Mouse (Mus musculus) embryonic facial prominence, embryonic 12.5 days (tissue): ENCODE data around the gene Sfrp4. TPM values are rescaled to one million over a fixed set of nuclear protein-coding genes. Genes with fewer than 3 reads are reported as not detected.
"Not testable (repeated sequence)": the region's sequence is repeated elsewhere in the genome, so short reads cannot be mapped to it uniquely, and the experiment has no call there.

ENCODE experiments used
- ATAC-seq: fragments of 200-750 bp; cut with Nextera tagmentation; 2 replicates; pipeline ENCODE4 v1.8.0; 2017; ENCODE audit not compliant: insufficient number of reproducible peaks, insufficient read depth, low FRiP score, low TSS enrichment
- H3K27ac ChIP-seq: fragments of 300-500 bp; sonication (generic); 2 replicates; pipeline ENCODE4 v1.5.1; 2016; ENCODE audit warnings: mild to moderate bottlenecking
- H3K27me3 ChIP-seq: fragments of 300-500 bp; sonication (generic); 2 replicates; pipeline ENCODE4 v1.6.1; 2016; ENCODE audit warnings: mild to moderate bottlenecking, moderate library complexity
- H3K36me3 ChIP-seq: fragments of 300-500 bp; sonication (generic); 2 replicates; pipeline ENCODE4 v1.6.1; 2016; ENCODE audit warnings: mild to moderate bottlenecking
- H3K4me1 ChIP-seq: fragments of 300-500 bp; sonication (generic); 2 replicates; pipeline ENCODE4 v1.6.1; 2016
- H3K4me2 ChIP-seq: fragments of 300-500 bp; sonication (generic); replicated peaks from 2 replicates; pipeline ENCODE4 v1.6.1; 2016; ENCODE audit warnings: mild to moderate bottlenecking, moderate library complexity
- H3K4me3 ChIP-seq: fragments of 300-500 bp; sonication (generic); 2 replicates; pipeline ENCODE4 v1.5.1; 2016; ENCODE audit warnings: mild to moderate bottlenecking
- H3K9ac ChIP-seq: fragments of 300-500 bp; sonication (generic); 2 replicates; pipeline ENCODE4 v1.6.1; 2016; ENCODE audit warnings: mild to moderate bottlenecking, moderate library complexity
- H3K9me3 ChIP-seq: fragments of 300-500 bp; sonication (generic); 2 replicates; pipeline ENCODE4 v1.6.1; 2016; ENCODE audit warnings: mild to moderate bottlenecking, moderate library complexity
- WGBS: fragments of 180-500 bp; shearing (Covaris S2); methylation state at CpG from one replicate; pipeline ENCODE4 v1.1.7; 2016; 5-methylcytosine and 5-hydroxymethylcytosine counted together
- polyA plus RNA-seq: library from polyadenylated mRNA; unstranded; fragments of >200 nt; fragmentation: Nextera tagmentation; extraction: Ambion mirVana; gene quantifications from 2 replicates; pipeline ENCODE4 v1.2.1, GENCODE M21; 2016

Gene Sfrp4
- polyA plus RNA-seq, result 3.0 and 3.5 TPM in 2 replicates

DNA sequence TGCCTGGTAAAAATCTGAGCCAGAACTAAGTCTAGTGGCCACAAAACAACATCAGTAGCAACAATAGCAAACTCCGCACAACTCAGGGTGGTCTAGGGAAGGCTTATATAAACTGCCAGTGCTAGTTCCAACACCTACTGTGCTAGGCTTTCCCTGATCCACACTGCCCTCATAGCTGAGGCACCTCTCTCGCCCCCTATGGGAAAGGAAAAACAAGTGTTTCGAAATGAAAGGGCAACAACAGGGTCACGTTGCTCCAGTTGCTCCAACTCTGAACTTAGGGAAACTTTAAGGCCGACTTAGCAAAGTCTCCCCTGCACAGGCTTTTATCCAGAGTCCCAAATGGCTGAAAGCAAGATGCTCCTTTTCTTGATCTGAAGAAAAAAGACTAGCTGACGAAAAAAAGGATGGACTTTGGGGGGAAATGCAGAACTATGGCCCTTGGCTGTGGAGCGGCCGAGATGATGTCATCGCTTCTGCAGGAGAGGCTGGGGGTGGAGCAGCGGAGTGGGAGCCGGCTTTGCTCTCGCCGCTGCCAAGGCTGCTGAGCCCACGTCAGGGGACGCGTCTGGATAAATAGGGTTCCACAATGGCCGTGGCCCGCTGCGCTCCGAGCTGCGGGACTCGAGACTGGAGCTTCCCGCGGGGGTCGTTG lies at the start of gene Sfrp4:
Gene Sfrp4 (plus strand): TSS at position 532 of the 655 bp plus-strand sequence.
- 3% methylated on average over 25 of the region's 25 CpGs for WGBS
- H3K27ac ChIP-seq, result no peak within 1 kb of the TSS
- ATAC-seq, result no peak

GRCm38 (mm10) chr13:19574723-19575122 lies 48.2 kb upstream of the Sfrp4 start:
- ATAC-seq, H3K36me3 ChIP-seq, H3K27ac ChIP-seq, H3K27me3 ChIP-seq, H3K4me1 ChIP-seq, H3K4me3 ChIP-seq, H3K4me2 ChIP-seq, H3K9ac ChIP-seq, H3K9me3 ChIP-seq: not testable (repeated sequence)
- WGBS, result 86% methylated on average over 2 of the region's 2 CpGs

More for the DNA sequence above, at the start of gene Sfrp4:
- peaks cover 4% of the 10 kb centered on the region; the same call in 1 of the 2 replicates for H3K4me1 ChIP-seq
- H3K4me3 ChIP-seq, result peak within 1 kb of the TSS; percentile 35
- no peaks in the 10 kb centered on the region for H3K36me3 ChIP-seq
- H3K9ac ChIP-seq, result peak within 1 kb of the TSS; percentile 27; the same call in 1 of the 2 replicates
- no peaks in the 10 kb centered on the region for H3K9me3 ChIP-seq
- H3K4me2 ChIP-seq, result peak within 1 kb of the TSS; percentile 58
- H3K27me3 ChIP-seq, result peaks cover 20% of the 10 kb centered on the region

DNA sequence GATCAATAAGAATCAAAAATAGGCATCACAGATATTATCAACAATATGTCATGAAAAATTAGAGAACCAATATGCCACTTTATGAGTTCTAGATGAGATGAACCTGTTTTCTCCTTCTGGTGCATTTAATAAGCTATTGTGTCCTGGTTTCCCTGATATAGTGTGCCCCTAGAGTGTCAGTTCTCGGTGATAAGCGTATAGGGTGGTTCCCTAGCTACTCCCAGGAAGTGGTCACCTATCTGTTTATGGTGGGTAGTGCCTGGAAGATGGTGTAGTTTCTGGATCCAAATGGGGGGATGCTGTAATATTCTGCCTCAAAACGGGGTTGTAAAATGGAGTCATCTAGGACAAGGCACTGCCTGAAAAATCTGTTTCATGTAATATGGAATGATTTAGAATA lies 47.0 kb upstream of the Sfrp4 start:
- Histone ChIP-seq H3K27ac (no peak overlapping the region), H3K4me1 (no peaks in the 10 kb centered on the region), H3K4me3 (no peak overlapping the region), H3K36me3 (no peaks in the 10 kb centered on the region), H3K4me2 (no peak overlapping the region), H3K9me3 (no peaks in the 10 kb centered on the region), H3K9ac (no peak overlapping the region), H3K27me3 (no peaks in the 10 kb centered on the region)
- 90% methylated on average over 3 of the region's 3 CpGs for WGBS
- no peak for ATAC-seq

DNA sequence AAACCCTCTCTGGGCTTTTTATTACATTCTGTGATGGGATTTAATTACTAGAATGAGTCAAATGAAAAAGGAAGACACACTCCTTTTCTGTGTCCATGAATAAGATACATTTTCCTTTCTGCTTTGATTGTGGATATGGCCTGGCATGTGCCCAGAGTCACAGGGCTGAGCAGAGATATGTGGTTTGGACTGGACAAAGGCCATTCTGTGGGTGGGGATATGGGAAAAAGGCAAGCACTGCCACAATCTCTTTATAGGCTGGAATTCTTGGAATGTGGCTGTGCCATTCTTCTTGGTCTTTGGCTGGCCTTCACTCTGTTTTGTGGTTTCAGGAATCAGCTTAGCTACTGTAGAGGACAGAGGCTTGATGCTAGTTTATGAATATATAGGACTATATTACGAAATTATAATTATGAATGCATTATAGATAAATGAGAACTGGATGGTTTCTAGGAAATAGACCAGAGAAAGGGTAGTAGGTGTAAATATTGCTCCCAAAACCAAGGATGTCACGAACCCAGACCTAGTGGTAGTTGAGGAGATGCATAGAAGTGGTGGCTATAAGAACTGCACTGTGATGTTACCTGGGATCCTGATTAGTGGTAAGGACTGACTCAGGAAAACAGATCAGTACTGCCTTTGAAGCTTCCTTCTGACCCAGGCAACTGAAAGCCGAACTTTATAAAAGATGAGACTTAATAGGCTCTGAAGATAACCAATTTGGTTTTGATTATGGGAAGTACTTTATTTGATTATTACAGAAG lies 31.7 kb upstream of the Sfrp4 start:
- Histone ChIP-seq H3K27ac (no peak overlapping the region), H3K9me3 (no peaks in the 10 kb centered on the region), H3K4me2 (no peak overlapping the region), H3K4me3 (no peak overlapping the region), H3K9ac (no peak overlapping the region), H3K4me1 (no peaks in the 10 kb centered on the region), H3K36me3 (no peaks in the 10 kb centered on the region), H3K27me3 (no peaks in the 10 kb centered on the region)
- WGBS, result 90% methylated on average over 3 of the region's 3 CpGs
- ATAC-seq, result no peak

GRCm38 (mm10) chr13:19595141-19595540 lies 27.8 kb upstream of the Sfrp4 start:
- Histone ChIP-seq H3K9ac (no peak overlapping the region), H3K4me3 (no peak overlapping the region), H3K9me3 (no peaks in the 10 kb centered on the region), H3K27me3 (no peaks in the 10 kb centered on the region), H3K4me2 (no peak overlapping the region), H3K36me3 (no peaks in the 10 kb centered on the region), H3K4me1 (no peaks in the 10 kb centered on the region), H3K27ac (no peak overlapping the region)
- WGBS, result 94% methylated on average over 1 of the region's 1 CpGs
- ATAC-seq, result no peak

- Histone ChIP-seq H3K4me2 (no peak overlapping the region), H3K27me3 (no peaks in the 10 kb centered on the region), H3K27ac (no peak overlapping the region), H3K4me3 (no peak overlapping the region), H3K4me1 (no peaks in the 10 kb centered on the region), H3K9me3 (no peaks in the 10 kb centered on the region), H3K9ac (no peak overlapping the region), H3K36me3 (no peaks in the 10 kb centered on the region)
- no peak for ATAC-seq
- WGBS, result 72% methylated on average over 6 of the region's 6 CpGs
Observed at GRCm38 (mm10) chr13:19599242-19599641, 23.7 kb upstream of the Sfrp4 start.

DNA sequence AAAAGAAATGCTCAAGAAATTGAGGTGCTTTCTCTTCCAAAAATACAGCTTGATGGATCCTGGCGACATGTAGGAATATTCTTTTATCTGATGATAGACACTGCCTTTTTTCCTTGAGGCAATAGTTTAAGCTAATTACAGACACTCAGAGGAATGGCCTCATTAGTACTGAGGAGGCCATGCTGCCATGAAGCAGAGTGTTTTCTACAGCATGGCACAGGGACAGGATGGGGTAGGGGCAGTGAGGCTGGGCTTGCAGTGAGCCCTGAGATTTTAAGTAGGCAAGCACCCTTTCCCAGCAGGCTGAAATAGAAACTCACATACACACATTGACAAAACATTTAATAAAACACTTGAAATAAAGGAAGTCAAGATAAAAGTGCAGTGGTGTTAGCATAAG lies 20.4 kb upstream of the Sfrp4 start:
- WGBS, result 46% methylated on average over 1 of the region's 1 CpGs
- no peaks in the 10 kb centered on the region for H3K27me3 ChIP-seq
- ATAC-seq, result no peak
- H3K4me3 ChIP-seq, result no peak overlapping the region
- no peaks in the 10 kb centered on the region for H3K4me1 ChIP-seq
- no peak overlapping the region for H3K4me2 ChIP-seq
- H3K9ac ChIP-seq, result no peak overlapping the region
- no peaks in the 10 kb centered on the region for H3K36me3 ChIP-seq
- H3K27ac ChIP-seq, result no peak overlapping the region
- no peaks in the 10 kb centered on the region for H3K9me3 ChIP-seq

DNA sequence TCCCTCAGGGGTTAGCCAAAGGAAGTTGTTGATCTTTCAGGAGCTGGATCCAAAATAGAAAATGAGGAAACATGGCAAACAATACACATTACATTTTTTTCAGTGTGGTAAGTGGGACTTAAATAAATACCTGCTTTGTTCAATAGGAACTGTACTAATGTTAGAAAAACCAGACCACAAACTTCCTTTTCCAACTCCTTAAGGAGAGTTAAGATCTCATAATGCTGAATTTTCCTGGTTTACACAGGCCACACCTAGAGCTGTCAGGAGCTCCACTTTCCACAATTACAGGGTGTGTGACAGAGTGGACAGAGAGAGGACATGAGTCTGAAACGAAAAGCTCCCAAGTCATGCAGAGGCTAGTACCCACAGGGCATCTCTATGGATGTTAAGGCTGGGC lies 19.2 kb upstream of the Sfrp4 start:
- Histone ChIP-seq H3K4me2 (no peak overlapping the region), H3K27me3 (no peaks in the 10 kb centered on the region), H3K9ac (no peak overlapping the region), H3K9me3 (no peaks in the 10 kb centered on the region), H3K4me1 (no peaks in the 10 kb centered on the region), H3K36me3 (no peaks in the 10 kb centered on the region), H3K27ac (no peak overlapping the region), H3K4me3 (no peak overlapping the region)
- 81% methylated on average over 1 of the region's 1 CpGs for WGBS
- ATAC-seq, result no peak

- no peak overlapping the region for H3K4me3 ChIP-seq
- H3K4me2 ChIP-seq, result no peak overlapping the region
- no peak for ATAC-seq
- H3K27me3 ChIP-seq, result no peaks in the 10 kb centered on the region
- H3K9ac ChIP-seq, result no peak overlapping the region
- no peak overlapping the region for H3K27ac ChIP-seq
- H3K4me1 ChIP-seq, result no peaks in the 10 kb centered on the region
- no peaks in the 10 kb centered on the region for H3K36me3 ChIP-seq
- H3K9me3 ChIP-seq, result no peaks in the 10 kb centered on the region
Observed at GRCm38 (mm10) chr13:19604916-19605315, 18.0 kb upstream of the Sfrp4 start.

GRCm38 (mm10) chr13:19608120-19608519 lies 14.8 kb upstream of the Sfrp4 start:
- no peak overlapping the region for H3K4me3 ChIP-seq
- H3K4me2 ChIP-seq, result no peak overlapping the region
- no peaks in the 10 kb centered on the region for H3K27me3 ChIP-seq
- H3K4me1 ChIP-seq, result no peaks in the 10 kb centered on the region
- no peak overlapping the region for H3K9ac ChIP-seq
- no peak for ATAC-seq
- no peak overlapping the region for H3K27ac ChIP-seq
- H3K36me3 ChIP-seq, result no peaks in the 10 kb centered on the region
- H3K9me3 ChIP-seq, result no peaks in the 10 kb centered on the region

GRCm38 (mm10) chr13:19612348-19612747 lies 10.6 kb upstream of the Sfrp4 start:
- H3K9me3 ChIP-seq, result no peaks in the 10 kb centered on the region
- no peak overlapping the region for H3K27ac ChIP-seq
- no peak overlapping the region for H3K4me2 ChIP-seq
- WGBS, result 76% methylated on average over 1 of the region's 1 CpGs
- H3K9ac ChIP-seq, result no peak overlapping the region
- H3K36me3 ChIP-seq, result no peaks in the 10 kb centered on the region
- no peaks in the 10 kb centered on the region for H3K27me3 ChIP-seq
- no peak overlapping the region for H3K4me3 ChIP-seq
- H3K4me1 ChIP-seq, result no peaks in the 10 kb centered on the region
- ATAC-seq, result no peak

DNA sequence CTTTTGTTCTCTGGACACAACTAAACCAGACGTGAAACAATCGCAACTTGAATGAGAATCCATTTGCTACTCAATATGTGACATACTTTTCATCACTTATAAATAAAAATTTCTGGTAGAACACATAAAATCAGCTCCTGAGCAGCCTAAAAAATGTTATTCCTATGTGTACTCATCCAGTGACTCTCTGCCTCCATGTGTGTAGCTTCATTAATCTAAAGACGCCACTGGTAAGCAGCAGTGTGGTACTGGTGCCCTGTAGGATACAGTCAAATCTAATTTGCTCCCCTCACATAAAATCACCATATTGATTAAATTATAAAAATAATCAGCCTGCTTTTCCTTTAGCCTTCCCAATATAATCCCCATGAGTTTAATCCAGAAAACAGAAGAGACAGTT lies 9.9 kb upstream of the Sfrp4 start:
- Histone ChIP-seq H3K27ac (no peak overlapping the region), H3K4me2 (no peak overlapping the region), H3K36me3 (no peaks in the 10 kb centered on the region), H3K4me1 (no peaks in the 10 kb centered on the region), H3K27me3 (no peaks in the 10 kb centered on the region), H3K9ac (no peak overlapping the region), H3K9me3 (no peaks in the 10 kb centered on the region), H3K4me3 (no peak overlapping the region)
- ATAC-seq, result no peak
- 87% methylated on average over 3 of the region's 3 CpGs for WGBS
